ENCODE assay signal across 21 mouse cellular contexts in genomic region chr14:48559736-48560135, GRCm38 (mm10).
DNase-seq lines count a peak whose midpoint lies in the region; ATAC-seq lines count a peak whose summit lies in the region.
"Had no signal": no experiment of that assay in that cellular context is flagged by ENCODE, and none has a peak within 500 bp of the region (broad histone marks: within the 10 kb centered on the region; RNA-seq: fewer than 3 reads in every experiment).

No protein-coding gene starts in this region.

- no peak overlapping the region for H3K4me2 ChIP-seq in liver, embryonic 11.5 days
- H3K4me2 ChIP-seq in forebrain, embryonic 13.5 days: no peak overlapping the region
- H3K4me2 ChIP-seq: embryonic facial prominence, embryonic 15.5 days; hindbrain, embryonic 14.5 days; limb, embryonic 15.5 days; neural tube, embryonic 12.5 days had no signal

- no peak overlapping the region for H3K4me3 ChIP-seq in liver, embryonic 11.5 days (ENCODE audit: low read depth, low read length)
- no peak overlapping the region for H3K4me3 ChIP-seq in forebrain, embryonic 13.5 days
- H3K4me3 ChIP-seq: embryonic facial prominence, embryonic 15.5 days; heart, embryonic 10.5 days; limb, embryonic 15.5 days; neural tube, embryonic 12.5 days had no signal

- H3K9me3 ChIP-seq in liver, embryonic 11.5 days (ENCODE audit: control insufficient read depth, low read length): no peaks in the 10 kb centered on the region
- no peaks in the 10 kb centered on the region for H3K9me3 ChIP-seq in forebrain, embryonic 13.5 days (replicated peaks)
- H3K9me3 ChIP-seq: embryonic facial prominence, embryonic 15.5 days; heart, embryonic 10.5 days; limb, embryonic 15.5 days; neural tube, embryonic 12.5 days had no signal

- peak; percentile 51 for ATAC-seq in liver, embryonic 11.5 days (replicated peaks; ENCODE audit: low FRiP score)
- no peak for ATAC-seq in forebrain, embryonic 13.5 days
- ATAC-seq: Patski had no signal

- peak; percentile 8 for DNase-seq in right cerebral cortex, adult 18-20 months
- DNase-seq in right cerebral cortex, postnatal 25 days: no peak
- peak; percentile 49 for DNase-seq in brain, adult 2 months (ENCODE audit: low read depth, low spot score)
- DNase-seq in liver, embryonic 11.5 days (ENCODE audit: low spot score): no peak
- no peak for DNase-seq in urinary bladder, adult 18-20 months (ENCODE audit: low spot score in 2 of 2)
- DNase-seq in left cerebral cortex, adult 18-20 months (ENCODE audit: low spot score in 2 of 2): no peak
- DNase-seq: adrenal gland, postnatal 25 days; cerebellum, adult 9-11 months; embryo, embryonic 11 days; gastrocnemius, postnatal 25 days; heart, postnatal 14 days; kidney, adult 11 months; kidney, postnatal 36 days; lung, postnatal 10 days had no signal

- no peaks in the 10 kb centered on the region for H3K36me3 ChIP-seq in liver, embryonic 11.5 days (ENCODE audit: control insufficient read depth, insufficient read depth, low read length)
- no peaks in the 10 kb centered on the region for H3K36me3 ChIP-seq in forebrain, embryonic 13.5 days (ENCODE audit: poor library complexity, severe bottlenecking)
- H3K36me3 ChIP-seq: embryonic facial prominence, embryonic 15.5 days; heart, embryonic 10.5 days; limb, embryonic 15.5 days; neural tube, embryonic 12.5 days had no signal

- H3K4me1 ChIP-seq in liver, embryonic 11.5 days (replicated peaks; ENCODE audit: control insufficient read depth, insufficient read depth, low read length): no peaks in the 10 kb centered on the region; the same call in 1 of the 2 replicates
- H3K4me1 ChIP-seq in forebrain, embryonic 13.5 days: no peaks in the 10 kb centered on the region
- H3K4me1 ChIP-seq: embryonic facial prominence, embryonic 15.5 days; limb, embryonic 15.5 days; neural tube, embryonic 12.5 days had no signal

- no peak overlapping the region for H3K27ac ChIP-seq in liver, embryonic 11.5 days (ENCODE audit: low read depth, low read length)
- no peak overlapping the region for H3K27ac ChIP-seq in forebrain, embryonic 13.5 days
- H3K27ac ChIP-seq: embryonic facial prominence, embryonic 15.5 days; hindbrain, embryonic 14.5 days; limb, embryonic 15.5 days; neural tube, embryonic 12.5 days had no signal

- no peaks in the 10 kb centered on the region for H3K27me3 ChIP-seq in liver, embryonic 11.5 days (replicated peaks; ENCODE audit: control insufficient read depth, insufficient read depth, low read length)
- no peaks in the 10 kb centered on the region for H3K27me3 ChIP-seq in forebrain, embryonic 13.5 days
- H3K27me3 ChIP-seq: embryonic facial prominence, embryonic 15.5 days; limb, embryonic 15.5 days; neural tube, embryonic 12.5 days had no signal

- no peak overlapping the region for H3K9ac ChIP-seq in liver, embryonic 11.5 days (ENCODE audit: low read depth, low read length)
- H3K9ac ChIP-seq in forebrain, embryonic 13.5 days: no peak overlapping the region
- H3K9ac ChIP-seq: embryonic facial prominence, embryonic 15.5 days; hindbrain, embryonic 14.5 days; limb, embryonic 15.5 days; neural tube, embryonic 12.5 days had no signal

- 66% methylated on average over 7 of the region's 7 CpGs for WGBS in liver, embryonic 11.5 days
- WGBS in forebrain, embryonic 13.5 days: 66% methylated on average over 7 of the region's 7 CpGs

Comparison
In these comparisons a context has a peak if more than half of its experiments do, and no peak if none do; other contexts are left out.
1. DNase-seq: peak in right cerebral cortex, adult 18-20 months (single experiment) and brain, adult 2 months (single experiment); none in right cerebral cortex, postnatal 25 days (single experiment), liver, embryonic 11.5 days (single experiment), urinary bladder, adult 18-20 months (0 of 2) and left cerebral cortex, adult 18-20 months (0 of 2).